Mouse (Mus musculus) central nervous system, embryonic 11.5 days (tissue): ENCODE results near the gene BB287469. TPM values are rescaled to one million over a fixed set of nuclear protein-coding genes. Genes with fewer than 3 reads are reported as not detected.

ENCODE experiments used
- polyA plus RNA-seq: library from polyadenylated mRNA; depleted of rRNA; stranded (reverse); fragments of >200 nt; gene quantifications from 2 replicates; pipeline ENCODE4 v1.2.3, GENCODE M21; 2012; rRNA removed

The BB287469 gene
- polyA plus RNA-seq, result not detected in 2 replicates

GRCm38 (mm10) chr12:87816277-87816676, at the start of gene BB287469:
BB287469 (plus strand) TSS chr12:87816577.

DNA sequence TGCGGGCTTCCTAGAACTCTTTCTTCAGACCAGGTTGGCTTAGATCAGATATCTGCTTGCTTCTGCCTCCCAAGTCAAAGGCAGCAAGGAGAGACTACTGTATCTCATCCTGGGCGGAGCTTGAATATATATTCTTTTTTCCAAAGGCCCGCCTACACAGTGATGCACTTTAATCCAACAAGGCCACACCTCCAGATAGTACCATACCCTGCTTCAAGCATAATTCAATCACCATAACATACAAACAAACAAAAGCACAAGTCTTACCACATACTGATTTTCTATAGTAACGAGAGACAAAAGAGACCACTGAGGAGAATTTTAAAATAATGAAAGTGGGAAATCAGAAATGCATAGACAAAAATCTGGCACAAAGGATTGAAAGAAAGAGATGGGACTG, 40.7 kb upstream of the BB287469 start, which contains the start of gene Gm21319:
Gene Gm21319, minus strand, starts transcription at position 101 of the 400 bp plus-strand sequence.

GRCm38 (mm10) chr12:87795212-87795611, 21.2 kb upstream of the BB287469 start, which contains the start of gene Gm21936:
Gm21936 (plus strand) TSS chr12:87795512.

GRCm38 (mm10) chr12:87842239-87842638, 25.9 kb downstream of the BB287469 start, which contains the start of gene Gm2001:
Gm2001 (minus strand) TSS chr12:87842339.

Other genes starting within 250 kb of the BB287469 start
- gene Oog1, start 213.9 kb upstream of the BB287469 start, polyA plus RNA-seq, result not detected in 2 replicates
- gene Gm4027, start 197.7 kb upstream of the BB287469 start, polyA plus RNA-seq, result not detected in 2 replicates
- not detected in 2 replicates for gene Gm16381, start 172.0 kb upstream of the BB287469 start, polyA plus RNA-seq
- not detected in 2 replicates for gene Gm21319, start 40.8 kb upstream of the BB287469 start, polyA plus RNA-seq
- gene Gm21936, start 21.1 kb upstream of the BB287469 start, polyA plus RNA-seq, result not detected in 2 replicates
- not detected in 2 replicates for gene Gm2001, start 25.8 kb downstream of the BB287469 start, polyA plus RNA-seq
- not detected in 2 replicates for gene Gm2016, start 57.5 kb downstream of the BB287469 start, polyA plus RNA-seq
- not detected in 2 replicates for gene Gm2022, start 78.8 kb downstream of the BB287469 start, polyA plus RNA-seq
- not detected in 2 replicates for gene Gm2035, start 103.3 kb downstream of the BB287469 start, polyA plus RNA-seq
- gene Gm2042, start 137.5 kb downstream of the BB287469 start, polyA plus RNA-seq, result not detected in 2 replicates
- gene Gm2075, start 195.3 kb downstream of the BB287469 start, polyA plus RNA-seq, result not detected in 2 replicates
- not detected in 2 replicates for gene Gm6803, start 202.2 kb downstream of the BB287469 start, polyA plus RNA-seq
- not detected in 2 replicates for gene Gm2056, start 210.4 kb downstream of the BB287469 start, polyA plus RNA-seq